Mouse (Mus musculus): ENCODE measurements around the gene Eefsec. TPM values are rescaled to one million over a fixed set of nuclear protein-coding genes. Genes with fewer than 3 reads are reported as not detected.
A peak's percentile ranks its signal among the peaks of the same experiment; 100 is the strongest.

Gene Eefsec
- polyA plus RNA-seq, 1 experiment from 2014 or later = 32.3 TPM

DNA sequence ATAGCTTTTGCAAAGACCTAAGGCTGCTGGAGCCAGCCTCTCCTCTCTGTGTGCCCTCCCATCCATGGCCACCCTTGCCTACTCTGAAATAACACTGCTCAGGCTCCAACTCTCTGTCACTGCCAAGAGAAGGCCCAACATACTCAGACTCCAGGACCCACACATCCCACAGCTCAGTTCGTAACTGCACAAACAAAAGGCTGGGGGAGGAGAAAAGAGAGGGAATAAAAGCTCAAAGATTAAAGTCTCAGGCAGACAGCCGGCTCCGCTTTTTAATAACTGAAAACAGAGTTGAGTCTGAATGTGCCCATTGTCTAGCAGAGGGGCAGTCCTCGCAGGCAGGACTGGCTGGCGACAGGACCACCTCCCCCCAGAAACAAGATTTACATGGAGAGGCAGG is 36.8 kb downstream of the Eefsec start:
- 11% methylated on average over 5 of the region's 5 CpGs for WGBS
- no peak for ATAC-seq (ENCODE audit: low read depth)
- no peaks in the 10 kb centered on the region for H3K27me3 ChIP-seq
- H3K4me2 ChIP-seq = no peak overlapping the region
- H3K36me3 ChIP-seq = no peaks in the 10 kb centered on the region
- H3K9me3 ChIP-seq = no peaks in the 10 kb centered on the region
- no peak overlapping the region for H3K4me3 ChIP-seq
- H3K9ac ChIP-seq = no peak overlapping the region
- no peak overlapping the region for H3K27ac ChIP-seq (replicated peaks)
- H3K4me1 ChIP-seq (replicated peaks) = peaks cover 15% of the 10 kb centered on the region

DNA sequence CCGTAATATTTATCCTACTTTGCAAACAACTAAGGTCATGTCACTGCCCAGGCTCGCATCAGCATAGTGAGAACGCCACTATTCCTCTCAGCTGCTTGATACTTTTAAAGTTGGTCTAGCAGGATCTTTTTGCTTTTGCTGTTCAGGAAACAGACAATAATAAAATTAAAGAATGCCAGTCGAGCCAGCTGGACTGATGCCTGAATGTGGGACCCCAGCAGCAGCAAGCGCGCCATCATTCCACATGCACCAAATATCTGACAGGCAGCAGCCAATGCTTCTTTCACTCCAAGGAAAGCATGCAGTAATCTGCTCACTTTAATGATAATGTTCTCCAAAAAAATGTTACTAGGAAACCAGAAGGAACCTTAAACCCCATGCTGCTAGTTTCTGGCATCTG is 45.9 kb downstream of the Eefsec start:
- ATAC-seq (ENCODE audit: low read depth) = no peak
- Histone ChIP-seq H3K4me3 (no peak overlapping the region), H3K9ac (no peak overlapping the region), H3K36me3 (no peaks in the 10 kb centered on the region), H3K4me1 (replicated peaks) (no peaks in the 10 kb centered on the region), H3K27ac (replicated peaks) (no peak overlapping the region), H3K27me3 (no peaks in the 10 kb centered on the region), H3K4me2 (no peak overlapping the region), H3K9me3 (no peaks in the 10 kb centered on the region)
- WGBS = 87% methylated on average over 6 of the region's 6 CpGs

DNA sequence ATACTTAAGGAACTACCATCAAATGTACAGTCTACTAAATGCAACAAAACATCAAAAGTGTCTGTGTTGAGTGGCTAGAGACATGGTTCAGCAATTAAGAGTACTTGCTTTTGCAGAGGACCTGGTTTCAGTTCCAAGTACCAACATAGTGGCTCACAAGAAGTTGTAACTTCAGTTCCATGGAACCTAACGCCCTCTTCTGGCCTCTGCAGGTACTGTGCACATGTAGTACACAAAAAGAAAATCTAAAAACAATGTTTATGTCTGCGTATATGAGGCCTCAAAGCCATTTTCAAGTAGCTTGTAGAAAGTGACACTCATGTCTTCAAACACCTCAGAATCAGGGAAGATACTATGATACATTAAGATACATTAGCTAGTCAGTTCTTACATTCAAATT is 48.4 kb downstream of the Eefsec start:
- no peak for ATAC-seq (ENCODE audit: low read depth)
- Histone ChIP-seq H3K4me3 (no peak overlapping the region), H3K9ac (no peak overlapping the region), H3K4me2 (no peak overlapping the region), H3K27ac (replicated peaks) (no peak overlapping the region), H3K36me3 (no peaks in the 10 kb centered on the region), H3K9me3 (no peaks in the 10 kb centered on the region), H3K4me1 (replicated peaks) (peaks cover 2% of the 10 kb centered on the region; the same call in 1 of the 2 replicates), H3K27me3 (no peaks in the 10 kb centered on the region)
- 69% methylated on average over 2 of the region's 2 CpGs for whole genome bisulfite sequencing

DNA sequence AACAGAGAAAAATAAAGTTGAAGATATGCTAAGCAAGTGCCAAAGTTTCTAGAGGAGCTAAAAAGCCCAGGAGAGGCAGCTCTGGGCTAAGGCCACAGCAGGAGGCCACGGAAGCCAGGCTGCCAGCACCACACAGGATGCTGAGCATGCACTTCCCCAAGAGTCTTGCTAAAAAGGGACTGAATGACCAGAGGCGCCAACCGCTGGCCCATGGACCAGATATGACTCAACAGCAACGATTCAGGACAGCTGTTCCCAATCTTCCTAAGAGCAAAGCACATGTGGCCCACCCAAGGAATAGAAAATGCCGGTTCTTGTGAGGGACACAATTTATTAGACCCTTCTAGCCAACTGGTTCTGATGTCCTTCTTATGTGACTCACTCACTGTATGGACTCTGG is 57.4 kb downstream of the Eefsec start:
- H3K4me1 ChIP-seq (replicated peaks) = peaks cover 46% of the 10 kb centered on the region
- H3K36me3 ChIP-seq = no peaks in the 10 kb centered on the region
- WGBS = 75% methylated on average over 5 of the region's 5 CpGs
- H3K27ac ChIP-seq (replicated peaks) = peak overlapping the region; percentile 61; the same call in 1 of the 2 replicates
- H3K9ac ChIP-seq = no peak overlapping the region
- H3K4me3 ChIP-seq = no peak overlapping the region
- H3K4me2 ChIP-seq = no peak overlapping the region
- H3K9me3 ChIP-seq = no peaks in the 10 kb centered on the region
- no peaks in the 10 kb centered on the region for H3K27me3 ChIP-seq
- no peak for ATAC-seq (ENCODE audit: low read depth)

DNA sequence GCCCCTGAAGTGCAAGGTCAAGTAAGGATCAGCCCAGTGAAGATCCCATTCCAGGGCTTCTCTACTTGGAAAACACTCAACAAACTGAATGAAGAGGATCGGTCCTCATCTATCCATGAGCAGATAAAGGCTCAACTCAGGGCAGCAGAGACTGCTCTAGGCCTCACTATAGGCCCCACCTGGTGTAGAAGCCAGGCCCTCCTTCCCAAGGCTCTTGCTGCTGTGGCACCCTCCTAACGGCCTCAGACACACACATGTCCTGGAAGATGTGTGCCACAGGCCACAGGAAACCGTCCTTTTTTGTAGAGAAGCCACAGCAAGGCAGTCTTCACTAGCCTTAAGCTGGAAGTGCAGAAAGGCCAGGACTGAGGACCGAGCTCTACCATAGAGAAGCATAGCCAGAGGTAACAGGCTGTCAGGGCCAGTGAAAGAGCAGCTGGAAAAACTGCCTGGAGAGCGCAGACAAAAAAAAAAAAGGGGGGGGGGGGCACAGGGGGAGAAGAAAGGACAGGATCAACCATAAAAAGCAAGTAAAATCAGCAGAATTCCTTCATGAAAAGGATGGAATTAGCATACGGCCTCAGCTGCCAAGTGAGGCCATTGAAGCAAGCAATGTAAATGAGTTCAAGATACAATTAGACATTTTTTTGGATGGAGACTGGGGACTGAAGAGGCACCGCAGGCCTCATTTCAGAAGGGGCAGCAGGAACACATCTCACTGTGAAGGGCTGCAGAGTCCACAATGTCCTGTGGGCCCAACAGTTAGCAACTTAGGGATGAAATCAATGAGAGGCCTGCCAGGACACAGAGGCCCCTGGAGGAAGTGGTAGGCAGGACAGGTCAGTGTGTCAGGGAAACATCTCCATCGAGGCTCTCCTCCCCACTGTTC is 58.3 kb downstream of the Eefsec start:
- H3K27me3 ChIP-seq = no peaks in the 10 kb centered on the region
- H3K9ac ChIP-seq = no peak overlapping the region
- WGBS = 40% methylated on average over 8 of the region's 8 CpGs
- H3K4me3 ChIP-seq = no peak overlapping the region
- no peak overlapping the region for H3K4me2 ChIP-seq
- H3K36me3 ChIP-seq = no peaks in the 10 kb centered on the region
- peak; percentile 64 for ATAC-seq (ENCODE audit: low read depth)
- peaks cover 48% of the 10 kb centered on the region for H3K4me1 ChIP-seq (replicated peaks)
- no peaks in the 10 kb centered on the region for H3K9me3 ChIP-seq
- peak overlapping the region; percentile 72 for H3K27ac ChIP-seq (replicated peaks)

DNA sequence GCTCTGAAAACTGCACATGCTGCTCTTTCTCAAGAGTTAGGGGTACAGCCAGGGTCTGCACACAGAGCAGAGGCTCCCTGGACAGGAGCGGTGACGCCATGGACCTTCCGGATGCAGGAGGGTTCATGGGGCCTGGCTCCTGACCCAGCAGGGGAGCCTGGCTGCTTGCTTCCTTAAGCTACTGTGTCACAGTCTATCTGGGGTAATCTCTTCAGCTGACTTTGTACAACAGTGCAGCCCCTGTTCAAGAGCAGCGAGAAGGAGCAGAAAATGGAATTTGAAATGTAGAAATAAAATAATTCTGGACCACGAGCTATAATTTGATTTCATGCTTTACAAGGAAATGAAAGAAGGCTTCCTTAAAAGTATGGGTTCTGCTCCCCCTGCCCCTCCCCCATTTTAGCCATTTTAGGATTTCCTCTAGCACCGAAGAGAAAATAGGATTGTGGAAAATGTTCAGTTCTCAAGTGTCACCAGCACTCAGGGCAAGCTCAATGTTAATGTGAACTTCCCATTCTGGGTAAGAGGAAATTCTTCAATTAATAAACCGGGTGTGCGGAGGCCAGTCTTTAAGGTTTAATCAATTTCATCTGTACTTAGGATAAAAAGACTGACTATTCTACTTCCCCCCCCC is 61.8 kb downstream of the Eefsec start:
- Histone ChIP-seq H3K27me3 (no peaks in the 10 kb centered on the region), H3K4me2 (no peak overlapping the region), H3K27ac (replicated peaks) (0 out of 2 replicates have a peak overlapping the region, but pooled peaks have one; percentile 39), H3K4me3 (no peak overlapping the region), H3K9ac (no peak overlapping the region), H3K4me1 (replicated peaks) (peaks cover 38% of the 10 kb centered on the region), H3K36me3 (no peaks in the 10 kb centered on the region), H3K9me3 (no peaks in the 10 kb centered on the region)
- WGBS = 73% methylated on average over 8 of the region's 8 CpGs
- no peak for ATAC-seq (ENCODE audit: low read depth)

DNA sequence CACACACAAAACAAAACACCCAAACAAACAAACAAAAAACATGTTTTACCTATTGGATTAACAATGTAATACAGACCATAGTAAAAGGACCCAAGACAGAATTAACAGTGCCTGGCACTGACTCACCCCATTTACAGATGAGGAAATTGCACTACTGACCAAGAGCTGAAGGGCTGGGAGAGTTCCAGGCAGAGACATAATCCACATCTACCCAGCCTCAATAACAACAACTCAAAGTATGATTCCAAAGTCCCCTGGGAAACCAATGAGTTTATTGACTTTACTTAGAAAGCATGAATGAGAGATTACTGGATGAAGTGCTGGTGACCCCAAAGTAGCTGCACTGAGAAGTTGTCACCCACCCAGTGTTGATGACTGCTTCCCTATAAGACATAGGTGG is 62.6 kb downstream of the Eefsec start:
- no peak for ATAC-seq (ENCODE audit: low read depth)
- Histone ChIP-seq H3K27me3 (no peaks in the 10 kb centered on the region), H3K36me3 (no peaks in the 10 kb centered on the region), H3K4me2 (no peak overlapping the region), H3K27ac (replicated peaks) (no peak overlapping the region), H3K4me3 (no peak overlapping the region), H3K4me1 (replicated peaks) (peaks cover 35% of the 10 kb centered on the region), H3K9ac (no peak overlapping the region), H3K9me3 (no peaks in the 10 kb centered on the region)

DNA sequence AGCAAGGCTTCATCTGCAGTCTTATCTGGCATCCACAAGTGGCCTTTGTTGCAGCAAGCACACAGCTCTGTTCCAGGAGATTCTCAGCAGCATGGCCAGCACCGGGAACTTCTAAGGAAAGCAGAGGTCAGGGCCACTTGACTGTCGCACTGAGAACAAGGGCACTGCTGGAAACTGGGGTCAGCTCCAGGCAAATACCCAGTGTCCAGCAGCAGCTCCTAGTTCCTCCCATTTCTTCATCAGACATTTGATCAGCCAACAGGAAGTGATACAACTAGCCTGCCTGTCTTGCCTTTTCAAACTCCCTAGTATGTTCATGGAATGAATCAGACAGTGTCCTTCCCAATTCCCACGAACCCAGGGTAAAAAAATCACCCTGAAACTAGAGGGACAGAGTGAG is 66.6 kb downstream of the Eefsec start:
- H3K27me3 ChIP-seq = no peaks in the 10 kb centered on the region
- H3K9me3 ChIP-seq = no peaks in the 10 kb centered on the region
- H3K9ac ChIP-seq = no peak overlapping the region
- no peak for ATAC-seq (ENCODE audit: low read depth)
- peaks cover 15% of the 10 kb centered on the region for H3K4me1 ChIP-seq (replicated peaks)
- no peak overlapping the region for H3K4me2 ChIP-seq
- WGBS = 37% methylated on average over 3 of the region's 3 CpGs
- peak overlapping the region; percentile 24; the same call in 1 of the 2 replicates for H3K27ac ChIP-seq (replicated peaks)
- H3K4me3 ChIP-seq = no peak overlapping the region
- H3K36me3 ChIP-seq = no peaks in the 10 kb centered on the region

DNA sequence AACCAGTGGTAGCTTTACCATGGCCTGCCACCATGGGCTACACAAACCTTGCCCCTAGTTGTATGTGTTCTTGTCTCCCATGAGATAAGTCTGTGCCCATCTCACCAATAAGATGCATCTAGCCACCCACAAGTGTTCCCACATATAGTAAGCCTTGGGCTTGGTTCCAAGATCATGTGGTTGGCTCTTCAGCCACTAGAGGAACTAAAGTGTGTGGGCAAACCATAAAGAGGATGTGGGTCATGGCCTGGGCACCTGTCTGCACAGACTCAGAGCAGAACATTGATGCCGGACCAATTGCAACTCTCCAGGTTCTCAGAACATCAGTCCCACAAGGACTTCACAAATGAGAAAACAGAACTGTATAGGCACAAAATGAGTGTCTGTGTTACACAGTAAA is 67.5 kb downstream of the Eefsec start:
- Histone ChIP-seq H3K9me3 (no peaks in the 10 kb centered on the region), H3K4me3 (no peak overlapping the region), H3K9ac (no peak overlapping the region), H3K36me3 (no peaks in the 10 kb centered on the region), H3K27ac (replicated peaks) (peak overlapping the region; percentile 24; the same call in 1 of the 2 replicates), H3K4me1 (replicated peaks) (peaks cover 11% of the 10 kb centered on the region; the same call in 1 of the 2 replicates), H3K4me2 (no peak overlapping the region), H3K27me3 (no peaks in the 10 kb centered on the region)
- WGBS = 87% methylated on average over 1 of the region's 1 CpGs
- no peak for ATAC-seq (ENCODE audit: low read depth)

DNA sequence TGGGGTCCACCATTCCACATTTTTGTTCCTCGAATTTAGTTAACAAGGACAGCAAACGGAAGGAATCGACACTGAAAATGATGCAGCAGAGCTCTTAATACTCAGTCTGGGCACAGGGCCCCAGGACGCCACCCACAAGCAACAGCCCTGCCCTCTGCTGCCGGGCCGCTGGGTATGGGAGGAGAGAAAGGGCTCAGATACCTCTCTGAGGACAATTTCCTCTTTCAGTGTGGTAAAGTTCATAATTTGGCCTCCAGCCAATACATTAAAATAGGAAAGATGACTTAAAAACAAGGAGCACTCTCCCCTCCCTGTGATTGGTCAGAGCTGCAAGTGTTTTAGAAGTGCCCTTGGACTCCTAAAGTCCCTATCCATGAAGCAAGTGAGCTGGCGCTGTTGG is 72.1 kb downstream of the Eefsec start:
- no peak overlapping the region for H3K4me2 ChIP-seq
- no peaks in the 10 kb centered on the region for H3K9me3 ChIP-seq
- H3K4me3 ChIP-seq = no peak overlapping the region
- no peak for ATAC-seq (ENCODE audit: low read depth)
- H3K27ac ChIP-seq (replicated peaks) = no peak overlapping the region
- no peak overlapping the region for H3K9ac ChIP-seq
- 70% methylated on average over 7 of the region's 7 CpGs for WGBS
- no peaks in the 10 kb centered on the region for H3K27me3 ChIP-seq
- H3K36me3 ChIP-seq = no peaks in the 10 kb centered on the region
- H3K4me1 ChIP-seq (replicated peaks) = peaks cover 25% of the 10 kb centered on the region

DNA sequence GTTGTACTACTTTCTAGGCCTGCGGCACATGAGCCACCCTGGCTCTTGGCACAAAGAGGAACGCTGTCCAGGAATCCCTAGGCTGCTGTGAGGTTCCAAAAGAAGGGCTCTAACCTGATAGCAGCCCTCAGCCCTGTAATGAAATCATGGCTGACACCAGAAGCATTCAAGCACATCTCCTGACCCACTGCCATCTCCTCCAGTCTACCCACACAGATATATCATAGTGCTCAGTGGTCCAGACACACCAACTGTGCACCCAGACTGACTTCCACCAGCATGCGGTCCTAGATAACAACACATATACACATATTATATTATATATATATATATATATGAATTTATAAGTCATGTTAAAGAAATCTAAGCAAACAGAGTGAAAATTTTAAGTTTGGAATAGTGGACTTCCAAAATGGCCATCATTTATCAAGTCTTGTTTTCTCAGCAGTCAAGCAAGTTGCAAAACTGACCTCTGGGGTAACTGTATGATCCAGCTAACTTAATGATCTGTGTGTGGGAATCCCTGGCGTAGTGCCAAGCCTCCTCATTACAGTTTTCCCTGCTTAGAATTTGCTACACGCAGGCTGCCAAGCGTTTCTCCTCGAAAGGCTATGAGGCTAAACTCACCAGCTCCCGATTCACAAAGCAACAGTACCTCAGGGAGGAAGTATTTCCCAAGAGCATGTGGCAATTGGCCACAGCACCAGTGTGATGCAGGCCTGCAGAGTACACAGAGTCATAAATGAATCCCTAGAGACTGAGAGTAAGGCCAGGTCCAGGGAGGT is 76.3 kb downstream of the Eefsec start:
- ATAC-seq (ENCODE audit: low read depth) = no peak
- Histone ChIP-seq H3K27ac (replicated peaks) (no peak overlapping the region; the same call in 1 of the 2 replicates), H3K4me3 (no peak overlapping the region), H3K4me1 (replicated peaks) (peaks cover 23% of the 10 kb centered on the region), H3K9me3 (no peaks in the 10 kb centered on the region), H3K36me3 (no peaks in the 10 kb centered on the region), H3K27me3 (no peaks in the 10 kb centered on the region), H3K4me2 (no peak overlapping the region), H3K9ac (no peak overlapping the region)
- WGBS = 53% methylated on average over 8 of the region's 8 CpGs

DNA sequence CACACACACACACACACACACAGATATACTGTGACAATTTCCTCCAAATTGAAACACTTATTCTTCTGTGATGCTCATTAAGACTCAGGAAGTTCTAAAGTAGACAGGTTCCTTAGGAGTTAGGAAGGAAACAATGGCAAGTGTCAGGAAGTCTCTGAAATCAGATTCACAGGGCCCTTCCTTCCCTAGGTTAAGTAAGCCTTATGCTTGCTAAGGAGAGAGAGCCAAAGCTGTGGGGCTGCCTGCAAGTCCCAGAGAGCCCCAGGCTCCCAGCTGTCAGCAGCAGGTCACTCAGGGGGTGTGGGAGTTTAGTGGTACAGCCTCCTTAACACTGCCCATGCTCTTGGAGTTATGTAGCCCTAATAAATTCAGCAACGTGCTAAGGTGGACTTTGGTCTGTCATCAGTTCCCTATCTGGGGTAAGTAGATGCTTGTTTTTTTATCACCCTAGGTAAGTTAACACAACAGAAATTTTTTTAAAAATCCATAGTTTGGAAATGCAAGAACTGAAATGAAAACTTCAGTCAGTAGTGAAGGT is 82.8 kb downstream of the Eefsec start:
- ATAC-seq (ENCODE audit: low read depth) = no peak
- H3K4me1 ChIP-seq (replicated peaks) = no peaks in the 10 kb centered on the region
- H3K9me3 ChIP-seq = peaks cover 4% of the 10 kb centered on the region; the same call in 1 of the 2 replicates
- H3K9ac ChIP-seq = no peak overlapping the region
- no peak overlapping the region for H3K4me2 ChIP-seq
- 0 out of 2 replicates have a peak, but pooled peaks cover under 1% of the 10 kb centered on the region for H3K36me3 ChIP-seq
- H3K4me3 ChIP-seq = no peak overlapping the region
- H3K27ac ChIP-seq (replicated peaks) = no peak overlapping the region
- no peaks in the 10 kb centered on the region for H3K27me3 ChIP-seq
- 81% methylated on average over 1 of the region's 1 CpGs for WGBS

Measured in neural tube, embryonic 13.5 days (tissue).